Mouse (Mus musculus) stomach, postnatal 0 days (tissue): ENCODE results near the gene Sephs2.

Experiments used
- CTCF ChIP-seq: IDR thresholded peaks from 2 replicates; pipeline ENCODE4 v1.5.1; 2016; ENCODE audit warnings: antibody characterized with exemption, low read depth, mild to moderate bottlenecking, moderate library complexity
- EP300 ChIP-seq: optimal IDR thresholded peaks from 2 replicates; pipeline ENCODE3; 2016; ENCODE audit warnings: antibody characterized with exemption

- TF ChIP-seq CTCF (no peak), EP300 (no peak)
Observed at GRCm38 (mm10) chr7:127223106-127223505, 50.7 kb downstream of the Sephs2 start.
